Mouse (Mus musculus): Measurements from ENCODE around the gene Abhd17a. TPM values are rescaled to one million over a fixed set of nuclear protein-coding genes. Genes with fewer than 3 reads are reported as not detected.
"Not testable (repeated sequence)": the region's sequence is repeated elsewhere in the genome, so short reads cannot be mapped to it uniquely, and the experiment has no call there.

Gene Abhd17a
- polyA plus RNA-seq, 1 experiment from 2014 or later, result 51.7 TPM

- Histone ChIP-seq H3K9ac (0 out of 2 replicates have a peak overlapping the region, but pooled peaks have one; percentile 5), H3K27ac (peak overlapping the region; percentile 36), H3K4me3 (replicated peaks) (no peak overlapping the region), H3K9me3 (replicated peaks) (no peaks in the 10 kb centered on the region), H3K27me3 (no peaks in the 10 kb centered on the region), H3K36me3 (peaks cover 73% of the 10 kb centered on the region), H3K4me2 (no peak overlapping the region), H3K4me1 (replicated peaks) (peaks cover 70% of the 10 kb centered on the region)
- WGBS (ENCODE audit: insufficient replicate concordance), result 77% methylated on average over 3 of the region's 3 CpGs
- DNase-seq (no peak), ATAC-seq (ENCODE audit: low read depth) (no peak)
Measured at GRCm38 (mm10) chr10:80608435-80608834, 18.3 kb upstream of the Abhd17a start.

DNA sequence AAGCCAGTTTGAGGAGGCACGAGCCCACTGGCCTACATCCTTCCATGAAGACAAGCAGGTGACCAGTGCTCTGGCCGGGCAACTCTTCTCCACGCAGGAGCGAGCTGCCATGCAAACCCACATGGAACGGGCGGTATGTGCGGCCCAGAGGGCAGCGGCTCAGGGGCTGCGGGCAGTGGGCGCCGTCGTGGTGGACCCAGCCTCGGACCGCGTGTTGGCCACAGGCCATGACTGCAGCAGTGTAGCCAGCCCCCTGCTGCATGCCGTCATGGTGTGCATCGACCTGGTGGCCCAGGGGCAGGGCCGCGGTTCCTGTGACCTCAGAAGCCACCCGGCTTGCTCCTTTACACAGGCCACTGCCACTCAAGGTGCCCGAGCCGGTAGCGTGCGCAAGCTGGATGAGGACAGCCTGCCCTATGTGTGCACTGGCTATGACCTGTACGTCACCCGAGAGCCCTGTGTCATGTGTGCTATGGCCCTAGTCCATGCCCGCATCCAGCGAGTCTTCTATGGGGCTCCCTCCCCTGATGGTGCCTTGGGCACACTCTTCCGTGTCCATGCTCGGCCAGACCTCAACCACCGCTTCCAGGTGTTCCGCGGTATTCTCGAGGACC, 16.7 kb upstream of the Abhd17a start:
- WGBS (ENCODE audit: insufficient replicate concordance), result 95% methylated on average over 34 of the region's 34 CpGs
- Histone ChIP-seq H3K4me2 (no peak overlapping the region), H3K27me3 (no peaks in the 10 kb centered on the region), H3K36me3 (peaks cover 58% of the 10 kb centered on the region), H3K27ac (peak overlapping the region; percentile 25; the same call in 1 of the 2 replicates), H3K9me3 (replicated peaks) (no peaks in the 10 kb centered on the region), H3K4me3 (replicated peaks) (no peak overlapping the region), H3K4me1 (replicated peaks) (peaks cover 81% of the 10 kb centered on the region), H3K9ac (0 out of 2 replicates have a peak overlapping the region, but pooled peaks have one; percentile 22)
- DNase-seq, result no peak
- no peak for ATAC-seq (ENCODE audit: low read depth)

GRCm38 (mm10) chr10:80606306-80606705, 16.2 kb upstream of the Abhd17a start:
- H3K27ac ChIP-seq, result peak overlapping the region; percentile 25; the same call in 1 of the 2 replicates
- no peak overlapping the region for H3K4me2 ChIP-seq
- peaks cover 53% of the 10 kb centered on the region for H3K36me3 ChIP-seq
- no peaks in the 10 kb centered on the region for H3K27me3 ChIP-seq
- H3K9me3 ChIP-seq (replicated peaks), result no peaks in the 10 kb centered on the region
- DNase-seq (no peak), ATAC-seq (ENCODE audit: low read depth) (no peak)
- WGBS (ENCODE audit: insufficient replicate concordance), result 79% methylated on average over 23 of the region's 23 CpGs
- peaks cover 86% of the 10 kb centered on the region for H3K4me1 ChIP-seq (replicated peaks)
- H3K9ac ChIP-seq, result 0 out of 2 replicates have a peak overlapping the region, but pooled peaks have one; percentile 22
- H3K4me3 ChIP-seq (replicated peaks), result no peak overlapping the region

- H3K27me3 ChIP-seq; H3K9me3 ChIP-seq (replicated peaks); DNase-seq; ATAC-seq (ENCODE audit: low read depth): not testable (repeated sequence)
- 81% methylated on average over 4 of the region's 4 CpGs for WGBS (ENCODE audit: insufficient replicate concordance)
- H3K36me3 ChIP-seq, result peaks cover 52% of the 10 kb centered on the region
- 0 out of 2 replicates have a peak within 1 kb of the TSS, but pooled peaks have one; percentile 69 for H3K4me3 ChIP-seq (replicated peaks)
- H3K27ac ChIP-seq, result peak within 1 kb of the TSS; percentile 94
- peak within 1 kb of the TSS; percentile 92 for H3K4me2 ChIP-seq
- H3K9ac ChIP-seq, result peak within 1 kb of the TSS; percentile 77
- H3K4me1 ChIP-seq (replicated peaks), result peaks cover 87% of the 10 kb centered on the region
Measured at GRCm38 (mm10) chr10:80605721-80606120, 15.6 kb upstream of the Abhd17a start, which contains the start of gene Gm49322. TSS of gene Gm49322 (plus strand) at chr10:80606021.

GRCm38 (mm10) chr10:80604988-80605387, 14.8 kb upstream of the Abhd17a start:
- Histone ChIP-seq H3K9me3 (replicated peaks) (no peaks in the 10 kb centered on the region), H3K4me1 (replicated peaks) (peaks cover 80% of the 10 kb centered on the region), H3K4me3 (replicated peaks) (peak overlapping the region; percentile 69; the same call in 1 of the 2 replicates), H3K27me3 (no peaks in the 10 kb centered on the region), H3K9ac (peak overlapping the region; percentile 77), H3K4me2 (peak overlapping the region; percentile 92), H3K27ac (peak overlapping the region; percentile 94), H3K36me3 (peaks cover 45% of the 10 kb centered on the region)
- WGBS (ENCODE audit: insufficient replicate concordance), result 82% methylated on average over 2 of the region's 2 CpGs
- ATAC-seq (ENCODE audit: low read depth) (no peak), DNase-seq (no peak)

DNA sequence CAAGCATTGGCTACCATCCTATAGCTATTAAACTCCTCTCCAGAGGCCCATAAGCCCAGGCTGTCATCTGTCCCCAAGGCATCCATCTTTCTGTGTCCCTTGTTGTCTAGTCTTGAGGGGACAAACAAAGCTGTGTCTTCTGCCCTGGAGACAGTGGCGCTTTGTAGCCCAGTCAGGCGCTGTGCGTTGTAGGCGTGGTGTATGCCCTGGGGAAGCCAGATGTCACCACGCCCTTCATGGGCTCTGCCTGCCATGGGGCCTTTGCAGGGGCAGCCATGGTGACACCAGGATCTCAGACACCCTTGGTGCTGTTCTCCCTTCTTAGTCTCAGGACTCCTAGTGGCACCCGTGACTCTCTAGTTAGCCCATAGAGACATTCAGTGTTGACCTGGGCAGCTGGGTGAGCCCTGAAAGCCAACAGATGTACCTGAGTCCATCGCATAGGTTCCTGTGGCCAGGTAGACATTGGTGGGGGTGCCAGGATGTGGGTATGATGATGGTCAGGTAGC, 13.9 kb upstream of the Abhd17a start:
- Histone ChIP-seq H3K9me3 (replicated peaks) (no peaks in the 10 kb centered on the region), H3K27me3 (no peaks in the 10 kb centered on the region), H3K36me3 (peaks cover 35% of the 10 kb centered on the region), H3K27ac (peak overlapping the region; percentile 94), H3K4me2 (peak overlapping the region; percentile 92), H3K4me1 (replicated peaks) (peaks cover 77% of the 10 kb centered on the region), H3K4me3 (replicated peaks) (peak overlapping the region; percentile 69), H3K9ac (peak overlapping the region; percentile 77)
- ATAC-seq (ENCODE audit: low read depth) (peak; percentile 81), DNase-seq (peak; percentile 81)
- whole genome bisulfite sequencing (ENCODE audit: insufficient replicate concordance), result 43% methylated on average over 7 of the region's 7 CpGs

- DNase-seq (no peak), ATAC-seq (ENCODE audit: low read depth) (peak; percentile 19)
- peaks cover 83% of the 10 kb centered on the region for H3K4me1 ChIP-seq (replicated peaks)
- no peaks in the 10 kb centered on the region for H3K9me3 ChIP-seq (replicated peaks)
- H3K4me3 ChIP-seq (replicated peaks), result peak overlapping the region; percentile 69
- peak overlapping the region; percentile 77 for H3K9ac ChIP-seq
- peak overlapping the region; percentile 92 for H3K4me2 ChIP-seq
- H3K36me3 ChIP-seq, result peaks cover 28% of the 10 kb centered on the region
- 18% methylated on average over 7 of the region's 7 CpGs for WGBS (ENCODE audit: insufficient replicate concordance)
- no peaks in the 10 kb centered on the region for H3K27me3 ChIP-seq
- H3K27ac ChIP-seq, result peak overlapping the region; percentile 94
Measured at GRCm38 (mm10) chr10:80603364-80603763, 13.2 kb upstream of the Abhd17a start.

DNA sequence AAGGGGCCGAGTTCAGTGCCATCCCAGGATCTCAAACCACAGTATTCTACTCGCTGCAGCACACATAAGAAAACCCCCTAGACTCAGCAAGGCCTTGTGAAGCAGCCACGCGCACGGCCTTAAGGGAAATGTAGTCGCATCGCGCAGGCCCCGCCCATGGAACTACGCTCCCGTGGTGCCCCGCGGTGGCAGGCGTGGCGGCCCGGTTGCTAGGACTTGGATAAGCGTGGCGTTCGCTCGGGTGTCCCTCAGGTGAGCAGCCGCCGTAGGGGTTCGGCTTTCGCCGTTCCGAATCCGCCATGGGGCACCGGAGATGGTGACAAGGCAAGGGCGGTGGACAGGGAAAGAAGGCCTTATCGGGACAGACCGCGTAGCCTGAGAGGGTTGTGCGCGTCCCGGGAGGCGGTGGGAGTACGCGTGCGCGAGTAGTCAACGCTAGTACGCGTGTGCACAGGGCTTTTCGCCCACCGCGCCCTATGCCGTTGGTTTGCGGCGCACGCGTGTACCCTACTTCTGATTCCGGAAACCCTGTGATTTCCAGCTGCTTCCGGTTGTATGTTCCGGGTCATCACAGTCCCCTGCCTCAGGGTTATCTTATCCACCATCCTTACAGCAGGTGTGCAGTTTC, 12.7 kb upstream of the Abhd17a start, which contains the start of the genes Scamp4 and Adat3:
Gene Scamp4, plus strand, starts transcription at position 175 of the 628 bp plus-strand sequence.
Gene Adat3, plus strand, starts transcription at position 183 of the 628 bp plus-strand sequence.
- Histone ChIP-seq H3K27ac (peak within 1 kb of the TSS; percentile 94), H3K9ac (peak within 1 kb of the TSS; percentile 77), H3K4me1 (replicated peaks) (peaks cover 83% of the 10 kb centered on the region), H3K36me3 (peaks cover 23% of the 10 kb centered on the region), H3K9me3 (replicated peaks) (no peaks in the 10 kb centered on the region), H3K4me2 (peak within 1 kb of the TSS; percentile 92), H3K27me3 (no peaks in the 10 kb centered on the region), H3K4me3 (replicated peaks) (peak within 1 kb of the TSS; percentile 69)
- DNase-seq (peak; percentile 93), ATAC-seq (ENCODE audit: low read depth) (peak; percentile 85)
- WGBS (ENCODE audit: insufficient replicate concordance), result under 1% methylated on average over 54 of the region's 54 CpGs

GRCm38 (mm10) chr10:80596318-80596717, 6.2 kb upstream of the Abhd17a start:
- Histone ChIP-seq H3K36me3 (no peaks in the 10 kb centered on the region), H3K9me3 (replicated peaks) (no peaks in the 10 kb centered on the region), H3K4me2 (no peak overlapping the region), H3K4me1 (replicated peaks) (peaks cover 51% of the 10 kb centered on the region), H3K4me3 (replicated peaks) (no peak overlapping the region), H3K27ac (peak overlapping the region; percentile 7; the same call in 1 of the 2 replicates), H3K9ac (peak overlapping the region; percentile 39; the same call in 1 of the 2 replicates), H3K27me3 (no peaks in the 10 kb centered on the region)
- no peak for DNase-seq
- WGBS (ENCODE audit: insufficient replicate concordance), result 51% methylated on average over 4 of the region's 4 CpGs
- no peak for ATAC-seq (ENCODE audit: low read depth)

- Histone ChIP-seq H3K9ac (peak overlapping the region; percentile 99), H3K27ac (peak overlapping the region; percentile 78), H3K4me3 (replicated peaks) (peak overlapping the region; percentile 99), H3K4me2 (peak overlapping the region; percentile 99), H3K27me3 (no peaks in the 10 kb centered on the region), H3K36me3 (peaks cover 25% of the 10 kb centered on the region), H3K4me1 (replicated peaks) (peaks cover 65% of the 10 kb centered on the region), H3K9me3 (replicated peaks) (no peaks in the 10 kb centered on the region)
- DNase-seq, result no peak
- WGBS (ENCODE audit: insufficient replicate concordance), result 10% methylated on average over 12 of the region's 12 CpGs
- no peak for ATAC-seq (ENCODE audit: low read depth)
Measured at GRCm38 (mm10) chr10:80589127-80589878, 838 bp downstream of the Abhd17a start.
